Mouse (Mus musculus) midbrain, embryonic 11.5 days (tissue): ENCODE measurements at regions not wholly inside any gene's neighbourhood (a gene's known extent, or its start where the extent isn't known, plus 50 kb on each side); places are given as distances from the start of the nearest gene placed in this dataset.
"Not testable (repeated sequence)": the region's sequence is repeated elsewhere in the genome, so short reads cannot be mapped to it uniquely, and the experiment has no call there.

Source experiments
- ATAC-seq: fragments of 200-750 bp; cut with Nextera tagmentation; 2 replicates; pipeline ENCODE4 v1.8.0; 2017; ENCODE audit warnings: moderate TSS enrichment, moderate library complexity; ENCODE audit not compliant: low FRiP score
- DNase-seq: peaks from one replicate; pipeline ENCODE4 v3.0.0; 2015; ENCODE audit warnings: low spot score; ENCODE audit errors: missing footprints
- H3K27ac ChIP-seq: fragments of 300-500 bp; sonication (generic); 2 replicates; pipeline ENCODE4 v1.5.1; 2014; ENCODE audit warnings: low read depth, low read length
- H3K27me3 ChIP-seq: fragments of 300-500 bp; sonication (generic); 2 replicates; pipeline ENCODE4 v1.6.1; 2014; ENCODE audit warnings: mild to moderate bottlenecking, low read length, moderate library complexity, mixed read lengths; ENCODE audit not compliant: control insufficient read depth, insufficient read depth
- H3K36me3 ChIP-seq: fragments of 300-500 bp; sonication (generic); 2 replicates; pipeline ENCODE4 v1.6.1; 2014; ENCODE audit warnings: mild to moderate bottlenecking, low read length, moderate library complexity, mixed read lengths; ENCODE audit not compliant: control insufficient read depth, insufficient read depth
- H3K4me1 ChIP-seq: fragments of 300-500 bp; sonication (generic); 2 replicates; pipeline ENCODE4 v1.6.1; 2014; ENCODE audit warnings: low read length; ENCODE audit not compliant: control insufficient read depth, insufficient read depth
- H3K4me2 ChIP-seq: fragments of 300-500 bp; sonication (generic); 2 replicates; pipeline ENCODE4 v1.6.1; 2014; ENCODE audit warnings: mild to moderate bottlenecking, moderate library complexity
- H3K4me3 ChIP-seq: fragments of 300-500 bp; sonication (generic); 2 replicates; pipeline ENCODE4 v1.5.1; 2014; ENCODE audit warnings: low read depth, low read length
- H3K9ac ChIP-seq: fragments of 300-500 bp; sonication (generic); 2 replicates; pipeline ENCODE4 v1.6.1; 2014; ENCODE audit warnings: low read length
- H3K9me3 ChIP-seq: fragments of 300-500 bp; sonication (generic); 2 replicates; pipeline ENCODE4 v1.6.1; 2016; ENCODE audit warnings: low read length; ENCODE audit not compliant: control insufficient read depth
- WGBS: fragments of 180-500 bp; shearing (Covaris S2); extraction: QIAGEN DNeasy Blood & Tissue Kit; methylation state at CpG from one replicate; pipeline ENCODE4 v1.1.7; 2014; 5-methylcytosine and 5-hydroxymethylcytosine counted together

- WGBS = 88% methylated on average over 8 of the region's 8 CpGs
- DNase-seq (no peak), ATAC-seq (no peak)
Observed at GRCm38 (mm10) chr6:31134736-31135077, 175.8 kb upstream of the Klf14 start.

GRCm38 (mm10) chr6:31135580-31135979, 176.7 kb upstream of the Klf14 start:
- H3K4me2 ChIP-seq = no peak overlapping the region
- no peaks in the 10 kb centered on the region for H3K4me1 ChIP-seq
- H3K27me3 ChIP-seq = no peaks in the 10 kb centered on the region
- no peak for ATAC-seq
- DNase-seq = peak; percentile 81
- H3K4me3 ChIP-seq = no peak overlapping the region
- no peak overlapping the region for H3K9ac ChIP-seq
- H3K36me3 ChIP-seq = no peaks in the 10 kb centered on the region
- H3K9me3 ChIP-seq = no peaks in the 10 kb centered on the region
- WGBS = 64% methylated on average over 6 of the region's 6 CpGs
- no peak overlapping the region for H3K27ac ChIP-seq

More at GRCm38 (mm10) chr6:31134736-31135077, 175.8 kb upstream of the Klf14 start:
- H3K4me3 ChIP-seq = no peak overlapping the region
- no peak overlapping the region for H3K27ac ChIP-seq
- H3K9ac ChIP-seq = no peak overlapping the region
- no peaks in the 10 kb centered on the region for H3K36me3 ChIP-seq
- H3K4me1 ChIP-seq = no peaks in the 10 kb centered on the region
- no peaks in the 10 kb centered on the region for H3K27me3 ChIP-seq
- H3K9me3 ChIP-seq = no peaks in the 10 kb centered on the region
- H3K4me2 ChIP-seq = no peak overlapping the region

- ATAC-seq (no peak), DNase-seq (peak; percentile 87)
- Histone ChIP-seq H3K4me1 (no peaks in the 10 kb centered on the region), H3K4me2 (no peak overlapping the region), H3K9ac (no peak overlapping the region), H3K4me3 (no peak overlapping the region), H3K27ac (no peak overlapping the region), H3K27me3 (no peaks in the 10 kb centered on the region), H3K36me3 (no peaks in the 10 kb centered on the region), H3K9me3 (no peaks in the 10 kb centered on the region)
- 58% methylated on average over 4 of the region's 4 CpGs for WGBS
Observed at GRCm38 (mm10) chr6:31136895-31137294, 178.0 kb upstream of the Klf14 start.

GRCm38 (mm10) chr6:31137351-31137750, 178.5 kb upstream of the Klf14 start:
- Histone ChIP-seq H3K9me3 (no peaks in the 10 kb centered on the region), H3K4me3 (no peak overlapping the region), H3K36me3 (no peaks in the 10 kb centered on the region), H3K9ac (no peak overlapping the region), H3K27me3 (no peaks in the 10 kb centered on the region), H3K4me1 (no peaks in the 10 kb centered on the region), H3K27ac (no peak overlapping the region), H3K4me2 (no peak overlapping the region)
- DNase-seq (peak; percentile 75), ATAC-seq (no peak)
- 86% methylated on average over 8 of the region's 8 CpGs for WGBS

- Histone ChIP-seq H3K36me3 (no peaks in the 10 kb centered on the region), H3K4me3 (no peak overlapping the region), H3K27ac (no peak overlapping the region), H3K4me1 (no peaks in the 10 kb centered on the region), H3K4me2 (no peak overlapping the region), H3K9me3 (no peaks in the 10 kb centered on the region), H3K9ac (no peak overlapping the region), H3K27me3 (no peaks in the 10 kb centered on the region)
- DNase-seq (peak; percentile 73), ATAC-seq (no peak)
- 90% methylated on average over 9 of the region's 9 CpGs for WGBS
Observed at GRCm38 (mm10) chr6:31140000-31140399, 181.1 kb upstream of the Klf14 start.

- Histone ChIP-seq H3K27me3 (no peaks in the 10 kb centered on the region), H3K27ac (no peak overlapping the region), H3K4me2 (no peak overlapping the region), H3K36me3 (no peaks in the 10 kb centered on the region), H3K9ac (no peak overlapping the region), H3K4me3 (no peak overlapping the region), H3K9me3 (no peaks in the 10 kb centered on the region), H3K4me1 (no peaks in the 10 kb centered on the region)
- WGBS = 87% methylated on average over 5 of the region's 5 CpGs
- DNase-seq (peak; percentile 17), ATAC-seq (no peak)
Observed at GRCm38 (mm10) chr6:31140593-31140992, 181.7 kb upstream of the Klf14 start.

- Histone ChIP-seq H3K4me1 (no peaks in the 10 kb centered on the region), H3K4me3 (no peak overlapping the region), H3K9ac (no peak overlapping the region), H3K27ac (no peak overlapping the region), H3K27me3 (no peaks in the 10 kb centered on the region), H3K4me2 (no peak overlapping the region), H3K36me3 (no peaks in the 10 kb centered on the region), H3K9me3 (no peaks in the 10 kb centered on the region)
- no peak for DNase-seq
- 87% methylated on average over 6 of the region's 6 CpGs for WGBS
- ATAC-seq = no peak
Observed at GRCm38 (mm10) chr6:31141486-31141885, 182.6 kb upstream of the Klf14 start.

- 93% methylated on average over 15 of the region's 15 CpGs for WGBS
- not testable (repeated sequence) for H3K4me3 ChIP-seq, H3K27ac ChIP-seq
Observed at GRCm38 (mm10) chr6:31142479-31143007, 183.7 kb upstream of the Klf14 start.

GRCm38 (mm10) chr6:31145687-31146086, 186.8 kb upstream of the Klf14 start:
- Histone ChIP-seq H3K9ac (no peak overlapping the region), H3K27me3 (no peaks in the 10 kb centered on the region), H3K4me2 (no peak overlapping the region), H3K27ac (no peak overlapping the region), H3K9me3 (no peaks in the 10 kb centered on the region), H3K36me3 (no peaks in the 10 kb centered on the region), H3K4me3 (no peak overlapping the region), H3K4me1 (no peaks in the 10 kb centered on the region)
- WGBS = 88% methylated on average over 10 of the region's 10 CpGs
- ATAC-seq (no peak), DNase-seq (no peak)

More at GRCm38 (mm10) chr6:31142479-31143007, 183.7 kb upstream of the Klf14 start:
- not testable (repeated sequence) for H3K27me3 ChIP-seq, H3K4me2 ChIP-seq, H3K9ac ChIP-seq, H3K36me3 ChIP-seq, DNase-seq, H3K9me3 ChIP-seq, ATAC-seq, H3K4me1 ChIP-seq

GRCm38 (mm10) chr6:31146779-31147178, 187.9 kb upstream of the Klf14 start:
- DNase-seq = no peak
- WGBS = 38% methylated on average over 5 of the region's 5 CpGs

More at GRCm38 (mm10) chr6:31146779-31147178, 187.9 kb upstream of the Klf14 start:
- Histone ChIP-seq H3K4me3 (no peak overlapping the region), H3K4me2 (no peak overlapping the region), H3K27ac (no peak overlapping the region), H3K9me3 (no peaks in the 10 kb centered on the region), H3K9ac (no peak overlapping the region), H3K27me3 (no peaks in the 10 kb centered on the region), H3K36me3 (no peaks in the 10 kb centered on the region), H3K4me1 (no peaks in the 10 kb centered on the region)
- no peak for ATAC-seq
